Mouse (Mus musculus) stomach, adult 2 months (tissue): ENCODE measurements around the gene Gm11237. TPM values are rescaled to one million over a fixed set of nuclear protein-coding genes. Genes with fewer than 3 reads are reported as not detected.

Experiments
- polyA plus RNA-seq: library from polyadenylated mRNA; depleted of rRNA; stranded (reverse); fragments of >200 nt; gene quantifications from 2 replicates; pipeline ENCODE4 v1.2.3, GENCODE M21; 2012; rRNA removed

The Gm11237 gene
- not detected in 2 replicates for polyA plus RNA-seq

DNA sequence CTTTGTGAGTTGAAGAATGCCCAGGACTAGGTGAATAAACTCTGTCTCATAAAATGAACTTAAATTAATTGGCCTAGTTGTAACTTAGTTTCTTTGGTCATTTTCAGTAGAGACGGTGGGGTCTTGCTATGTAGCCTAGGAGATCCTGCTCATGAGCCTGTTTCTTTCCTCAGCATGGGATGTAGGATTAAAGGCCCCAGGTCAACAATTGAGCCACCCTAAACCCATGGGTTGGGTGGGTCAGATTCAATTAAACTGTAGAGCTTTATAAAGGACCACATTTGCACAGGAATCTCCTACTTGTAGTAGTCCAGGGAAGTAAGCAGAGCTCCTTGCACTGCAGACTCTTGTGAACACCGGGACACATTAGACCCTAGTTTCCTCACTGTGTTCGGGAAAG lies at the start of gene Gm11237:
Gene Gm11237 (plus strand): TSS at position 301 of the 400 bp plus-strand sequence.

DNA sequence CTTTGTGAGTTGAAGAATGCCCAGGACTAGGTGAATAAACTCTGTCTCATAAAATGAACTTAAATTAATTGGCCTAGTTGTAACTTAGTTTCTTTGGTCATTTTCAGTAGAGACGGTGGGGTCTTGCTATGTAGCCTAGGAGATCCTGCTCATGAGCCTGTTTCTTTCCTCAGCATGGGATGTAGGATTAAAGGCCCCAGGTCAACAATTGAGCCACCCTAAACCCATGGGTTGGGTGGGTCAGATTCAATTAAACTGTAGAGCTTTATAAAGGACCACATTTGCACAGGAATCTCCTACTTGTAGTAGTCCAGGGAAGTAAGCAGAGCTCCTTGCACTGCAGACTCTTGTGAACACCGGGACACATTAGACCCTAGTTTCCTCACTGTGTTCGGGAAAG lies 15.2 kb upstream of the Gm11237 start, which contains the start of gene Gm11238:
Gene Gm11238 (plus strand): TSS at position 301 of the 400 bp plus-strand sequence.

DNA sequence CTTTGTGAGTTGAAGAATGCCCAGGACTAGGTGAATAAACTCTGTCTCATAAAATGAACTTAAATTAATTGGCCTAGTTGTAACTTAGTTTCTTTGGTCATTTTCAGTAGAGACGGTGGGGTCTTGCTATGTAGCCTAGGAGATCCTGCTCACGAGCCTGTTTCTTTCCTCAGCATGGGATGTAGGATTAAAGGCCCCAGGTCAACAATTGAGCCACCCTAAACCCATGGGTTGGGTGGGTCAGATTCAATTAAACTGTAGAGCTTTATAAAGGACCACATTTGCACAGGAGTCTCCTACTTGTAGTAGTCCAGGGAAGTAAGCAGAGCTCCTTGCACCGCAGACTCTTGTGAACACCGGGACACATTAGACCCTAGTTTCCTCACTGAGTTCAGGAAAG lies 15.0 kb downstream of the Gm11237 start, which contains the start of gene Gm11236:
Gene Gm11236 (plus strand): TSS at position 301 of the 400 bp plus-strand sequence.

DNA sequence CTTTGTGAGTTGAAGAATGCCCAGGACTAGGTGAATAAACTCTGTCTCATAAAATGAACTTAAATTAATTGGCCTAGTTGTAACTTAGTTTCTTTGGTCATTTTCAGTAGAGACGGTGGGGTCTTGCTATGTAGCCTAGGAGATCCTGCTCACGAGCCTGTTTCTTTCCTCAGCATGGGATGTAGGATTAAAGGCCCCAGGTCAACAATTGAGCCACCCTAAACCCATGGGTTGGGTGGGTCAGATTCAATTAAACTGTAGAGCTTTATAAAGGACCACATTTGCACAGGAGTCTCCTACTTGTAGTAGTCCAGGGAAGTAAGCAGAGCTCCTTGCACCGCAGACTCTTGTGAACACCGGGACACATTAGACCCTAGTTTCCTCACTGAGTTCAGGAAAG lies 45.3 kb downstream of the Gm11237 start, which contains the start of gene Gm11239:
Gene Gm11239 (plus strand): TSS at position 301 of the 400 bp plus-strand sequence.

Other genes starting within 250 kb of the Gm11237 start
- gene Gm11487, start 217.9 kb upstream of the Gm11237 start, polyA plus RNA-seq, result not detected in 2 replicates
- gene Gm11238, start 15.1 kb upstream of the Gm11237 start, polyA plus RNA-seq, result not detected in 2 replicates
- gene Gm11236, start 15.1 kb downstream of the Gm11237 start, polyA plus RNA-seq, result not detected in 2 replicates
- not detected in 2 replicates for gene Gm11239, start 45.4 kb downstream of the Gm11237 start, polyA plus RNA-seq
- gene Gm428, start 60.5 kb downstream of the Gm11237 start, polyA plus RNA-seq, result not detected in 2 replicates
- 7.2 and 8.2 TPM in 2 replicates for gene Rasef, start 168.0 kb downstream of the Gm11237 start, polyA plus RNA-seq